Mouse (Mus musculus): ENCODE measurements around the gene Hist1h2ao. TPM values are rescaled to one million over a fixed set of nuclear protein-coding genes. Genes with fewer than 3 reads are reported as not detected.
"Not testable (repeated sequence)": the region's sequence is repeated elsewhere in the genome, so short reads cannot be mapped to it uniquely, and the experiment has no call there.

Gene Hist1h2ao
- polyA plus RNA-seq, 1 experiment from 2014 or later = 1.8 TPM

- Histone ChIP-seq H3K4me3 (replicated peaks) (peak within 1 kb of the TSS; percentile 43), H3K4me2 (peak within 1 kb of the TSS; percentile 57), H3K4me1 (peaks cover 40% of the 10 kb centered on the region), H3K27ac (peak within 1 kb of the TSS; percentile 92), H3K9ac (peak within 1 kb of the TSS; percentile 48)
- not testable (repeated sequence) for H3K36me3 ChIP-seq; H3K9me3 ChIP-seq (replicated peaks); H3K27me3 ChIP-seq
- WGBS = under 1% methylated on average over 40 of the region's 63 CpGs
- peak; percentile 96 for ATAC-seq (replicated peaks; ENCODE audit: low FRiP score)
Measured at GRCm38 (mm10) chr13:21786899-21787629, 23.2 kb upstream of the Hist1h2ao start, which contains the start of the genes Hist1h2an and Hist1h2bp. Hist1h2an (minus strand) TSS chr13:21787218. Hist1h2bp (plus strand) TSS chr13:21787461.

- peak; percentile 20 for ATAC-seq (replicated peaks; ENCODE audit: low FRiP score)
- WGBS = 18% methylated on average over 15 of the region's 21 CpGs
- Histone ChIP-seq H3K9ac (peak overlapping the region; percentile 29; the same call in 1 of the 2 replicates), H3K27ac (peak overlapping the region; percentile 92), H3K4me3 (replicated peaks) (peak overlapping the region; percentile 43), H3K4me2 (peak overlapping the region; percentile 53), H3K27me3 (no peaks in the 10 kb centered on the region), H3K9me3 (replicated peaks) (no peaks in the 10 kb centered on the region), H3K4me1 (peaks cover 33% of the 10 kb centered on the region), H3K36me3 (no peaks in the 10 kb centered on the region)
Measured at GRCm38 (mm10) chr13:21787760-21788593, 22.3 kb upstream of the Hist1h2ao start.

GRCm38 (mm10) chr13:21789925-21790324 lies 20.3 kb upstream of the Hist1h2ao start:
- Histone ChIP-seq H3K27ac (peak overlapping the region; percentile 45; the same call in 1 of the 2 replicates), H3K27me3 (no peaks in the 10 kb centered on the region), H3K4me2 (no peak overlapping the region), H3K36me3 (no peaks in the 10 kb centered on the region), H3K9me3 (replicated peaks) (no peaks in the 10 kb centered on the region), H3K4me1 (peaks cover 24% of the 10 kb centered on the region), H3K4me3 (replicated peaks) (no peak overlapping the region), H3K9ac (no peak overlapping the region)
- 47% methylated on average over 6 of the region's 6 CpGs for WGBS
- no peak for ATAC-seq (replicated peaks; ENCODE audit: low FRiP score)

- Histone ChIP-seq H3K4me1 (peaks cover 20% of the 10 kb centered on the region), H3K27ac (peak overlapping the region; percentile 48; the same call in 1 of the 2 replicates), H3K27me3 (no peaks in the 10 kb centered on the region), H3K4me2 (peak overlapping the region; percentile 54), H3K36me3 (no peaks in the 10 kb centered on the region), H3K9me3 (replicated peaks) (no peaks in the 10 kb centered on the region), H3K9ac (peak overlapping the region; percentile 49; the same call in 1 of the 2 replicates), H3K4me3 (replicated peaks) (peak overlapping the region; percentile 27)
- WGBS = 7% methylated on average over 18 of the region's 18 CpGs
- no peak for ATAC-seq (replicated peaks; ENCODE audit: low FRiP score)
Measured at GRCm38 (mm10) chr13:21790601-21791283, 19.5 kb upstream of the Hist1h2ao start.

- Histone ChIP-seq H3K36me3 (no peaks in the 10 kb centered on the region), H3K27ac (no peak overlapping the region), H3K4me3 (replicated peaks) (no peak overlapping the region), H3K9me3 (replicated peaks) (no peaks in the 10 kb centered on the region), H3K9ac (no peak overlapping the region), H3K4me1 (peaks cover 5% of the 10 kb centered on the region; the same call in 1 of the 2 replicates), H3K4me2 (no peak overlapping the region), H3K27me3 (no peaks in the 10 kb centered on the region)
- no peak for ATAC-seq (replicated peaks; ENCODE audit: low FRiP score)
- WGBS = 89% methylated on average over 7 of the region's 7 CpGs
Measured at GRCm38 (mm10) chr13:21795584-21795983, 14.7 kb upstream of the Hist1h2ao start.

GRCm38 (mm10) chr13:21797163-21797562 lies 13.1 kb upstream of the Hist1h2ao start:
- H3K9me3 ChIP-seq (replicated peaks); H3K4me3 ChIP-seq (replicated peaks); H3K27me3 ChIP-seq; H3K9ac ChIP-seq; H3K4me2 ChIP-seq; H3K4me1 ChIP-seq; H3K27ac ChIP-seq; ATAC-seq (replicated peaks; ENCODE audit: low FRiP score); H3K36me3 ChIP-seq: not testable (repeated sequence)

- not testable (repeated sequence) for H3K9ac ChIP-seq; H3K27me3 ChIP-seq; H3K4me1 ChIP-seq; H3K27ac ChIP-seq; H3K36me3 ChIP-seq; H3K4me2 ChIP-seq; H3K9me3 ChIP-seq (replicated peaks); H3K4me3 ChIP-seq (replicated peaks)
- ATAC-seq (replicated peaks; ENCODE audit: low FRiP score) = peak; percentile 77
- WGBS = no CpG with 5 or more reads among the region's 4 CpGs
Measured at GRCm38 (mm10) chr13:21803058-21803457, 7.2 kb upstream of the Hist1h2ao start.

- H3K9ac ChIP-seq; H3K4me1 ChIP-seq; H3K27ac ChIP-seq; H3K4me2 ChIP-seq; H3K27me3 ChIP-seq; H3K9me3 ChIP-seq (replicated peaks); H3K4me3 ChIP-seq (replicated peaks); H3K36me3 ChIP-seq: not testable (repeated sequence)
- ATAC-seq (replicated peaks; ENCODE audit: low FRiP score) = peak; percentile 34
- WGBS = no CpG with 5 or more reads among the region's 8 CpGs
Measured at GRCm38 (mm10) chr13:21811074-21811473, 809 bp downstream of the Hist1h2ao start.

GRCm38 (mm10) chr13:21811539-21811938 lies 1.3 kb downstream of the Hist1h2ao start, which contains the start of gene Hist1h4m:
Hist1h4m (plus strand) TSS chr13:21811746.
- H3K9ac ChIP-seq; H3K4me1 ChIP-seq; H3K9me3 ChIP-seq (replicated peaks); H3K27me3 ChIP-seq; H3K36me3 ChIP-seq: not testable (repeated sequence)
- peak; percentile 41 for ATAC-seq (replicated peaks; ENCODE audit: low FRiP score)
- peak within 1 kb of the TSS; percentile 75 for H3K27ac ChIP-seq
- peak within 1 kb of the TSS; percentile 25; the same call in 1 of the 2 replicates for H3K4me3 ChIP-seq (replicated peaks)
- H3K4me2 ChIP-seq = peak within 1 kb of the TSS; percentile 50
- no CpG with 5 or more reads among the region's 24 CpGs for WGBS

GRCm38 (mm10) chr13:21812092-21812491 lies 1.8 kb downstream of the Hist1h2ao start:
- peak overlapping the region; percentile 25; the same call in 1 of the 2 replicates for H3K4me3 ChIP-seq (replicated peaks)
- H3K27me3 ChIP-seq; H3K36me3 ChIP-seq; H3K4me1 ChIP-seq; H3K9me3 ChIP-seq (replicated peaks); H3K9ac ChIP-seq: not testable (repeated sequence)
- WGBS = under 1% methylated on average over 14 of the region's 14 CpGs
- peak; percentile 47 for ATAC-seq (replicated peaks; ENCODE audit: low FRiP score)
- peak overlapping the region; percentile 50 for H3K4me2 ChIP-seq
- peak overlapping the region; percentile 75 for H3K27ac ChIP-seq

GRCm38 (mm10) chr13:21820082-21820890 lies 10.0 kb downstream of the Hist1h2ao start:
- ATAC-seq (replicated peaks; ENCODE audit: low FRiP score); H3K27ac ChIP-seq; H3K9ac ChIP-seq; H3K9me3 ChIP-seq (replicated peaks); H3K27me3 ChIP-seq; H3K4me1 ChIP-seq; H3K4me2 ChIP-seq; H3K36me3 ChIP-seq; H3K4me3 ChIP-seq (replicated peaks): not testable (repeated sequence)
- WGBS = 80% methylated on average over 7 of the region's 16 CpGs

Data from kidney, embryonic 15.5 days (tissue).